9 mouse cellular contexts compared by ENCODE assay signal in genomic region chr19:8872266-8872840, GRCm38 (mm10). TPM values are rescaled to one million over a fixed set of nuclear protein-coding genes. Genes with fewer than 3 reads are reported as not detected.
DNase-seq lines count a peak whose midpoint lies in the region; ATAC-seq and TF ChIP-seq lines count a peak whose summit lies in the region.
"Had no signal": no experiment of that assay in that cellular context is flagged by ENCODE, and none has a peak within 500 bp of the region (broad histone marks: within the 10 kb centered on the region; RNA-seq: fewer than 3 reads in every experiment).

No protein-coding gene starts in this region.

- intact Hi-C loops in heart, postnatal 36 days (cut with DNase I): no loop called here
- intact Hi-C loops in left cerebral cortex, postnatal 36 days (cut with DNase I): no loop called here

- WGBS in heart, embryonic 15.5 days: 67% methylated on average over 10 of the region's 10 CpGs
- WGBS in forebrain, embryonic 16.5 days: 82% methylated on average over 10 of the region's 10 CpGs
- WGBS in liver, postnatal 0 days (ENCODE audit: insufficient replicate concordance): 60% methylated on average over 10 of the region's 10 CpGs

- no peak for DNase-seq in heart, postnatal 36 days
- no peak for DNase-seq in G1E (ENCODE audit: low spot score)
- peak; percentile 33 for DNase-seq in liver, postnatal 0 days
- no peak for DNase-seq in T-cell, adult 2 months (ENCODE audit: low spot score)
- no peak for DNase-seq in retina, embryonic 14.5 days (ENCODE audit: low spot score)
- DNase-seq in left cerebral cortex, postnatal 36 days (ENCODE audit: low spot score in 2 of 2): no peak

- peaks cover 9% of the 10 kb centered on the region for H3K4me1 ChIP-seq in heart, embryonic 15.5 days (replicated peaks)
- H3K4me1 ChIP-seq in G1E (ENCODE audit: insufficient read depth, low read depth, low read length): peaks cover 42% of the 10 kb centered on the region
- H3K4me1 ChIP-seq in forebrain, embryonic 16.5 days (replicated peaks; ENCODE audit: control insufficient read depth, insufficient read depth, low read length): peaks cover 14% of the 10 kb centered on the region
- H3K4me1 ChIP-seq in liver, postnatal 0 days (ENCODE audit: insufficient read depth): peaks cover 11% of the 10 kb centered on the region; the same call in 1 of the 2 replicates

- H3K27ac ChIP-seq in heart, embryonic 15.5 days: peak overlapping the region; percentile 80
- no peak overlapping the region for H3K27ac ChIP-seq in forebrain, embryonic 16.5 days (ENCODE audit: low read length)
- peak overlapping the region; percentile 94 for H3K27ac ChIP-seq in liver, postnatal 0 days (ENCODE audit: low read depth)

- no peak for ATAC-seq in heart, embryonic 15.5 days (replicated peaks; ENCODE audit: insufficient number of reproducible peaks, insufficient read depth, low FRiP score, low read depth)
- ATAC-seq in G1E (ENCODE audit: extremely low read depth, insufficient number of reproducible peaks, low FRiP score, poor library complexity, severe bottlenecking): no peak
- no peak for ATAC-seq in forebrain, embryonic 16.5 days
- ATAC-seq in liver, postnatal 0 days: no peak

- H3K4me3 ChIP-seq in heart, embryonic 15.5 days: peak overlapping the region; percentile 83
- H3K4me3 ChIP-seq in G1E (ENCODE audit: low read depth, low read length): peak overlapping the region; percentile 99
- peak overlapping the region; percentile 73 for H3K4me3 ChIP-seq in forebrain, embryonic 16.5 days (replicated peaks; ENCODE audit: low read length)
- H3K4me3 ChIP-seq in liver, postnatal 0 days (ENCODE audit: low read depth, low read length): peak overlapping the region; percentile 96

- peak overlapping the region; percentile 87 for H3K4me2 ChIP-seq in heart, embryonic 15.5 days
- peak overlapping the region; percentile 93 for H3K4me2 ChIP-seq in forebrain, embryonic 16.5 days (ENCODE audit: low read length)
- peak overlapping the region; percentile 77 for H3K4me2 ChIP-seq in liver, postnatal 0 days (ENCODE audit: low read depth, low read length)

- TF ChIP-seq CTCF in G1E (IDR thresholded peaks at IDR 0.05; ENCODE audit: low read depth, low read length): no peak
- TF ChIP-seq CTCF in liver, postnatal 0 days (IDR thresholded peaks at IDR 0.05; ENCODE audit: low read depth): no peak

- no peak for TF ChIP-seq EP300 in liver, postnatal 0 days (IDR thresholded peaks at IDR 0.05; ENCODE audit: low read depth)

- peak overlapping the region; percentile 96 for H3K9ac ChIP-seq in heart, embryonic 15.5 days
- peak overlapping the region; percentile 74 for H3K9ac ChIP-seq in forebrain, embryonic 16.5 days (replicated peaks; ENCODE audit: low read depth, low read length)
- peak overlapping the region; percentile 98 for H3K9ac ChIP-seq in liver, postnatal 0 days (replicated peaks)

- H3K27me3 ChIP-seq in heart, embryonic 15.5 days: no peaks in the 10 kb centered on the region
- H3K27me3 ChIP-seq in G1E (ENCODE audit: insufficient read depth, low read length): no peaks in the 10 kb centered on the region
- no peaks in the 10 kb centered on the region for H3K27me3 ChIP-seq in forebrain, embryonic 16.5 days (replicated peaks; ENCODE audit: control insufficient read depth, insufficient read depth, low read length)
- H3K27me3 ChIP-seq in liver, postnatal 0 days (ENCODE audit: insufficient read depth, low read length): no peaks in the 10 kb centered on the region

- H3K9me3 ChIP-seq in heart, embryonic 15.5 days (replicated peaks): no peaks in the 10 kb centered on the region
- no peaks in the 10 kb centered on the region for H3K9me3 ChIP-seq in G1E (replicated peaks)
- H3K9me3 ChIP-seq in forebrain, embryonic 16.5 days (ENCODE audit: control insufficient read depth, low read length): no peaks in the 10 kb centered on the region
- H3K9me3 ChIP-seq in liver, postnatal 0 days (ENCODE audit: low read length): no peaks in the 10 kb centered on the region

- H3K36me3 ChIP-seq in heart, embryonic 15.5 days: peaks cover 38% of the 10 kb centered on the region
- peaks cover 50% of the 10 kb centered on the region for H3K36me3 ChIP-seq in G1E (replicated peaks)
- peaks cover 19% of the 10 kb centered on the region; the same call in 1 of the 2 replicates for H3K36me3 ChIP-seq in forebrain, embryonic 16.5 days (ENCODE audit: control insufficient read depth, insufficient read depth)
- H3K36me3 ChIP-seq in liver, postnatal 0 days (replicated peaks; ENCODE audit: insufficient read depth, low read length): peaks cover 34% of the 10 kb centered on the region

RNA-seq across cellular contexts. Expression of gene Ubxn1, which starts 1.1 kb away (rescaled TPM):
- 120 and 127 TPM in 2 replicates for polyA plus RNA-seq in heart, embryonic 15.5 days (2015; fragmentation: Nextera tagmentation; extraction: Ambion mirVana)
- 100 to 1,000 TPM; 122 to 130 TPM for total RNA-seq in heart, postnatal 36 days (2021)
- total RNA-seq in G1E (2014; fragmentation: Nextera tagmentation): 101 and 102 TPM in 2 replicates
- 184 and 203 TPM in 2 replicates for total RNA-seq in G1E (2017)
- polyA plus RNA-seq in G1E (2012): 233 and 309 TPM in 2 replicates
- 172 and 173 TPM in 2 replicates for polyA plus RNA-seq in forebrain, embryonic 16.5 days (2015; fragmentation: Nextera tagmentation; extraction: Ambion mirVana)
- 147 TPM in 2 replicates for polyA plus RNA-seq in liver, postnatal 0 days (2015; fragmentation: Nextera tagmentation; extraction: Ambion mirVana)
- total RNA-seq in left cerebral cortex, postnatal 36 days (2021): 100 to 1,000 TPM in 1 of 2 experiments, 10 to 100 TPM in 1; 92.2 to 101 TPM

RNA-seq across cellular contexts. Expression of gene Uqcc3, which starts 8.4 kb away (rescaled TPM):
- 54.8 and 63.4 TPM in 2 replicates for polyA plus RNA-seq in heart, embryonic 15.5 days (2015; fragmentation: Nextera tagmentation; extraction: Ambion mirVana)
- total RNA-seq in heart, postnatal 36 days (2021): 10 to 100 TPM; 58.7 to 59.0 TPM
- 22.3 and 24.8 TPM in 2 replicates for total RNA-seq in G1E (2014; fragmentation: Nextera tagmentation)
- 107 and 112 TPM in 2 replicates for total RNA-seq in G1E (2017)
- 39.6 and 41.1 TPM in 2 replicates for polyA plus RNA-seq in G1E (2012)
- polyA plus RNA-seq in forebrain, embryonic 16.5 days (2015; fragmentation: Nextera tagmentation; extraction: Ambion mirVana): 49.7 and 53.5 TPM in 2 replicates
- 48.6 and 52.6 TPM in 2 replicates for polyA plus RNA-seq in liver, postnatal 0 days (2015; fragmentation: Nextera tagmentation; extraction: Ambion mirVana)
- 10 to 100 TPM; 32.1 to 39.8 TPM for total RNA-seq in left cerebral cortex, postnatal 36 days (2021)

RNA-seq across cellular contexts. Expression of gene Lbhd1, which starts 11.2 kb away (rescaled TPM):
- 35.8 and 44.8 TPM in 2 replicates for polyA plus RNA-seq in heart, embryonic 15.5 days (2015; fragmentation: Nextera tagmentation; extraction: Ambion mirVana)
- total RNA-seq in heart, postnatal 36 days (2021): 1 to 10 TPM; 1.7 to 3.4 TPM
- total RNA-seq in G1E (2014; fragmentation: Nextera tagmentation) (9.1 and 11.4 TPM in 2 replicates), G1E (2017) (14.8 and 18.1 TPM in 2 replicates)
- polyA plus RNA-seq in G1E (2012): 0.64 and 0.67 TPM in 2 replicates
- polyA plus RNA-seq in forebrain, embryonic 16.5 days (2015; fragmentation: Nextera tagmentation; extraction: Ambion mirVana): 50.0 and 51.9 TPM in 2 replicates
- 27.5 and 31.3 TPM in 2 replicates for polyA plus RNA-seq in liver, postnatal 0 days (2015; fragmentation: Nextera tagmentation; extraction: Ambion mirVana)
- 1 to 10 TPM; 4.8 to 5.0 TPM for total RNA-seq in left cerebral cortex, postnatal 36 days (2021)

RNA-seq across cellular contexts. Expression of gene Gm49403, which starts 11.4 kb away (rescaled TPM):
- polyA plus RNA-seq in heart, embryonic 15.5 days (2015; fragmentation: Nextera tagmentation; extraction: Ambion mirVana): not detected in 2 replicates
- total RNA-seq in heart, postnatal 36 days (2021): not detected
- total RNA-seq in G1E (2014; fragmentation: Nextera tagmentation): not detected in 2 replicates
- not detected in 2 replicates for total RNA-seq in G1E (2017)
- polyA plus RNA-seq in G1E (2012): not detected in 2 replicates
- not detected in 2 replicates for polyA plus RNA-seq in forebrain, embryonic 16.5 days (2015; fragmentation: Nextera tagmentation; extraction: Ambion mirVana)
- not detected in 2 replicates for polyA plus RNA-seq in liver, postnatal 0 days (2015; fragmentation: Nextera tagmentation; extraction: Ambion mirVana)
- not detected for total RNA-seq in left cerebral cortex, postnatal 36 days (2021)
- total RNA-seq: neutrophil, adult 5-6 weeks had no signal

RNA-seq across cellular contexts. Expression of gene 1810009A15Rik, which starts 16.3 kb away (rescaled TPM):
- 44.7 and 51.9 TPM in 2 replicates for polyA plus RNA-seq in heart, embryonic 15.5 days (2015; fragmentation: Nextera tagmentation; extraction: Ambion mirVana)
- total RNA-seq in heart, postnatal 36 days (2021): 10 to 100 TPM; 18.7 to 20.4 TPM
- total RNA-seq in G1E (2014; fragmentation: Nextera tagmentation) (53.0 and 65.4 TPM in 2 replicates), G1E (2017) (84.9 and 104 TPM in 2 replicates)
- polyA plus RNA-seq in G1E (2012): 66.1 and 85.7 TPM in 2 replicates
- polyA plus RNA-seq in forebrain, embryonic 16.5 days (2015; fragmentation: Nextera tagmentation; extraction: Ambion mirVana): 49.9 and 50.6 TPM in 2 replicates
- polyA plus RNA-seq in liver, postnatal 0 days (2015; fragmentation: Nextera tagmentation; extraction: Ambion mirVana): 30.5 and 32.5 TPM in 2 replicates
- 10 to 100 TPM; 21.6 to 26.6 TPM for total RNA-seq in left cerebral cortex, postnatal 36 days (2021)

Comparison
In these comparisons a context has a peak if more than half of its experiments do, and no peak if none do; other contexts are left out.
1. RNA of gene Lbhd1, which starts 11.2 kb away (polyA plus RNA-seq): 50.0 to 51.9 TPM in forebrain, embryonic 16.5 days, 35.8 to 44.8 TPM in heart, embryonic 15.5 days and 27.5 to 31.3 TPM in liver, postnatal 0 days; 0.64 to 0.67 TPM in G1E; every median in the first group is over 10 times any median in the second.
2. Peak in every context shown above with its lines, with median percentiles within 50 percentile points of each other: H3K4me2 ChIP-seq, H3K4me3 ChIP-seq and H3K9ac ChIP-seq.